ENCODE assay signal across 7 mouse cellular contexts in the genomic region with DNA sequence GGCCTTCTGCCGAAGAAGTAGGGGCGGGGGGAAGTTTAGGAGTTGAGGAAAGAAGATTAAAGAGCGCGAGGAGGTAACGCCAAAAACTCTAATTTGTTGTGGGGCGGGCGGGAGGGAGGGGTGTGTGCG. TPM values are rescaled to one million over a fixed set of nuclear protein-coding genes. Genes with fewer than 3 reads are reported as not detected.
DNase-seq lines count a peak whose midpoint lies in the region; ATAC-seq lines count a peak whose summit lies in the region.

A gene (plus strand): TSS at position 30 of the 129 bp plus-strand sequence.

- DNase-seq in thymus, postnatal 0 days (ENCODE audit: low spot score), result no peak
- DNase-seq in thymus, postnatal 10 days (ENCODE audit: low spot score in 2 of 2), result no peak
- DNase-seq in forebrain, embryonic 10.5 days (ENCODE audit: extremely low spot score, low spot score), result no peak
- DNase-seq in testis, postnatal 14 days (ENCODE audit: low spot score), result no peak
- no peak for DNase-seq in cerebellum, adult 8-10 months

- no peaks in the 10 kb centered on the region for H3K27me3 ChIP-seq in forebrain, embryonic 10.5 days (ENCODE audit: poor library complexity, severe bottlenecking)
- no peaks in the 10 kb centered on the region for H3K27me3 ChIP-seq in liver, embryonic 12.5 days (replicated peaks)

- no peaks in the 10 kb centered on the region for H3K36me3 ChIP-seq in forebrain, embryonic 10.5 days (replicated peaks)
- no peaks in the 10 kb centered on the region for H3K36me3 ChIP-seq in liver, embryonic 12.5 days

- 0% methylated on average over 7 of the region's 8 CpGs for WGBS in forebrain, embryonic 10.5 days
- 0% methylated on average over 7 of the region's 8 CpGs for WGBS in liver, embryonic 12.5 days (ENCODE audit: insufficient replicate concordance)

- no peaks in the 10 kb centered on the region for H3K9me3 ChIP-seq in forebrain, embryonic 10.5 days
- H3K9me3 ChIP-seq in liver, embryonic 12.5 days (replicated peaks), result no peaks in the 10 kb centered on the region

- H3K4me2 ChIP-seq in liver, embryonic 12.5 days, result peak within 1 kb of the TSS; percentile 85

- peak within 1 kb of the TSS; percentile 70 for H3K4me3 ChIP-seq in forebrain, embryonic 10.5 days
- H3K4me3 ChIP-seq in liver, embryonic 12.5 days, result peak within 1 kb of the TSS; percentile 79

- H3K27ac ChIP-seq in forebrain, embryonic 10.5 days, result peak within 1 kb of the TSS; percentile 98
- H3K27ac ChIP-seq in liver, embryonic 12.5 days, result peak within 1 kb of the TSS; percentile 93

- peaks cover 25% of the 10 kb centered on the region for H3K4me1 ChIP-seq in forebrain, embryonic 10.5 days
- H3K4me1 ChIP-seq in liver, embryonic 12.5 days, result peaks cover 8% of the 10 kb centered on the region; the same call in 1 of the 2 replicates

- no peak for ATAC-seq in hematopoietic stem cell, adult 5-6 weeks (replicated peaks in 1 of 2; ENCODE audit: insufficient read depth in 1 of 2, low FRiP score in 2 of 2, low TSS enrichment in 1 of 2, low read depth in 1 of 2, poor library complexity in 2 of 2, severe bottlenecking in 2 of 2)
- no peak for ATAC-seq in liver, embryonic 12.5 days

- H3K9ac ChIP-seq in liver, embryonic 12.5 days, result peak within 1 kb of the TSS; percentile 79

RNA-seq across cellular contexts. Expression of the gene that starts here (rescaled TPM):
- polyA plus RNA-seq in thymus, postnatal 0 days (2015; fragmentation: Nextera tagmentation; extraction: Ambion mirVana), result 9.5 and 15.5 TPM in 2 replicates
- 15.9 and 17.3 TPM in 2 replicates for polyA plus RNA-seq in forebrain, embryonic 10.5 days (2016; fragmentation: Nextera tagmentation; extraction: Ambion mirVana)
- total RNA-seq in hematopoietic stem cell, adult 5-6 weeks (2017), result 34.1 and 45.7 TPM in 2 replicates
- 3.8 and 4.0 TPM in 2 replicates for polyA plus RNA-seq in liver, embryonic 12.5 days (2016; fragmentation: Nextera tagmentation; extraction: Ambion mirVana)
